Mouse (Mus musculus): ENCODE data around the gene H2-D1. TPM values are rescaled to one million over a fixed set of nuclear protein-coding genes. Genes with fewer than 3 reads are reported as not detected.

Gene H2-D1
- total and polyA plus RNA-seq, 2 experiments, result 506 to 676 TPM

- no peak for DNase-seq (ENCODE audit: extremely low read depth, low read depth, low spot score)
- no peak overlapping the region for H3K4me3 ChIP-seq (ENCODE audit: insufficient read depth, low read depth, low read length)
- H3K36me3 ChIP-seq (ENCODE audit: control insufficient read depth, insufficient read depth, low read length), result peaks cover 37% of the 10 kb centered on the region
- TF ChIP-seq CTCF (IDR thresholded peaks at IDR 0.05; ENCODE audit: low read depth, low read length), result no peak
- no peak for TF ChIP-seq POLR2A (IDR thresholded peaks at IDR 0.05; ENCODE audit: extremely low read depth, insufficient read depth, low read length)
- WGBS, result 83% methylated on average over 5 of the region's 5 CpGs
- H3K27ac ChIP-seq (replicated peaks; ENCODE audit: insufficient read depth, low read depth, low read length), result no peak overlapping the region
- no peaks in the 10 kb centered on the region for H3K79me2 ChIP-seq (ENCODE audit: control insufficient read depth, insufficient read depth, low read length)
- no peak overlapping the region for H3K9ac ChIP-seq (ENCODE audit: low read depth, low read length)
- H3K27me3 ChIP-seq (ENCODE audit: control insufficient read depth, insufficient read depth, low read length), result no peaks in the 10 kb centered on the region
- no peaks in the 10 kb centered on the region for H3K4me1 ChIP-seq (ENCODE audit: control insufficient read depth, insufficient read depth, low read length)
These were observed 10.5 kb upstream of the H2-D1 start for GRCm38 (mm10) chr17:35251981-35252380.

DNA sequence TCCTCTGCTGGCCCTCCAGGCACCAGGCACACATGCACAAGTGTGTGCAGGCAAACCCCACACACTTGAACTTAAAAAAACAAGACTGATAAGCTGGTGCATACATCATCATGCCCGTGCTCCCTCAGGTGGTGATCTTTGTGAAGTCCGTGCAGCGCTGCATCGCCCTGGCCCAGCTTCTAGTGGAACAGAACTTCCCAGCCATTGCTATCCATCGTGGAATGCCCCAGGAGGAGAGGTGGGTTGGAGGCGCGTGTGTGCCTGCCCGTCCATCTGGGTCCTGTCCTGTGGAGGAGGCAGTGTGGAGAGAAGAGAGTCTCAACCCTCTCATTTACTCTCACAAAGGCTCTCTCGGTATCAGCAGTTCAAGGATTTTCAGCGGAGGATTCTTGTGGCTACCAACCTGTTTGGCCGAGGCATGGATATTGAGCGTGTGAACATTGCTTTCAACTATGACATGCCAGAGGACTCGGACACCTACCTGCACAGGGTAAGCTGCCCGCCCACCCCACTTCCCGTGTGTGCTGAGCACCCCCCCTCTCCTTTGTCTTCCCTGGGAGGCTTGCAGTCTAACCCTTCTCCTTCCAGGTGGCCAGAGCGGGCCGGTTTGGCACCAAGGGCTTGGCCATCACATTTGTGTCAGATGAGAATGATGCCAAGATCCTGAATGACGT lies 9.8 kb upstream of the H2-D1 start:
- H3K79me2 ChIP-seq (ENCODE audit: control insufficient read depth, insufficient read depth, low read length), result no peaks in the 10 kb centered on the region

GRCm38 (mm10) chr17:35253293-35254093 lies 9.0 kb upstream of the H2-D1 start:
- Histone ChIP-seq H3K4me3 (ENCODE audit: insufficient read depth, low read depth, low read length) (no peak overlapping the region), H3K4me1 (ENCODE audit: control insufficient read depth, insufficient read depth, low read length) (no peaks in the 10 kb centered on the region), H3K27ac (replicated peaks; ENCODE audit: insufficient read depth, low read depth, low read length) (no peak overlapping the region), H3K27me3 (ENCODE audit: control insufficient read depth, insufficient read depth, low read length) (no peaks in the 10 kb centered on the region), H3K79me2 (ENCODE audit: control insufficient read depth, insufficient read depth, low read length) (no peaks in the 10 kb centered on the region), H3K9ac (ENCODE audit: low read depth, low read length) (no peak overlapping the region), H3K36me3 (ENCODE audit: control insufficient read depth, insufficient read depth, low read length) (peaks cover 25% of the 10 kb centered on the region; the same call in 1 of the 2 replicates)
- DNase-seq (ENCODE audit: extremely low read depth, low read depth, low spot score), result no peak
- 83% methylated on average over 32 of the region's 32 CpGs for WGBS
- no peak for TF ChIP-seq CTCF (IDR thresholded peaks at IDR 0.05; ENCODE audit: low read depth, low read length)
- TF ChIP-seq POLR2A (IDR thresholded peaks at IDR 0.05; ENCODE audit: extremely low read depth, insufficient read depth, low read length), result no peak

More for the DNA sequence above, 9.8 kb upstream of the H2-D1 start:
- Histone ChIP-seq H3K4me3 (ENCODE audit: insufficient read depth, low read depth, low read length) (no peak overlapping the region), H3K27ac (replicated peaks; ENCODE audit: insufficient read depth, low read depth, low read length) (no peak overlapping the region), H3K9ac (ENCODE audit: low read depth, low read length) (no peak overlapping the region), H3K36me3 (ENCODE audit: control insufficient read depth, insufficient read depth, low read length) (peaks cover 30% of the 10 kb centered on the region), H3K27me3 (ENCODE audit: control insufficient read depth, insufficient read depth, low read length) (no peaks in the 10 kb centered on the region), H3K4me1 (ENCODE audit: control insufficient read depth, insufficient read depth, low read length) (no peaks in the 10 kb centered on the region)
- TF ChIP-seq CTCF (IDR thresholded peaks at IDR 0.05; ENCODE audit: low read depth, low read length), result no peak
- no peak for TF ChIP-seq POLR2A (IDR thresholded peaks at IDR 0.05; ENCODE audit: extremely low read depth, insufficient read depth, low read length)
- WGBS, result 83% methylated on average over 18 of the region's 18 CpGs
- DNase-seq (ENCODE audit: extremely low read depth, low read depth, low spot score), result no peak

- DNase-seq (ENCODE audit: extremely low read depth, low read depth, low spot score), result peak; percentile 36
These were observed 8.1 kb upstream of the H2-D1 start for GRCm38 (mm10) chr17:35254241-35255098.

DNA sequence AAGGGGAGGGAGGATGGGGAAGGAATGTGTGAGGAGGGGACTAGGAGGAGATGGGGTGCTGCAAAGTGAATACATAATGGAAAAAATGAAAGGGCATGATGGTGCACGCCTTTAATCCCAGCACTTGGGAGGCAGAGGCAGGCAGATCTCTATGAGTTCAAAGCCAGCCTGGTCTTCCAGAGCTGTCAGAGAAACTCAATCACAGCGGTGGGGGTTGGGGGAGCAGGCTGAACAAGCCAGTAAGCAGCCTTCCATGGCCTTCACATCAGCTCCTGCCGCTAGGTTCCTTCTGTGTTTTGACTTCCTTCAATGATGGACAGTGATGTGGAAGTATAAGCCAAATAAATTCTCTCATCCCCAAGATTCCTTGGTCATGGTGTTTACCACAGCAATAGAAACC lies 7.2 kb upstream of the H2-D1 start:
- Histone ChIP-seq H3K27me3 (ENCODE audit: control insufficient read depth, insufficient read depth, low read length) (no peaks in the 10 kb centered on the region), H3K27ac (replicated peaks; ENCODE audit: insufficient read depth, low read depth, low read length) (no peak overlapping the region), H3K79me2 (ENCODE audit: control insufficient read depth, insufficient read depth, low read length) (no peaks in the 10 kb centered on the region), H3K9ac (ENCODE audit: low read depth, low read length) (no peak overlapping the region), H3K4me1 (ENCODE audit: control insufficient read depth, insufficient read depth, low read length) (no peaks in the 10 kb centered on the region), H3K4me3 (ENCODE audit: insufficient read depth, low read depth, low read length) (no peak overlapping the region), H3K36me3 (ENCODE audit: control insufficient read depth, insufficient read depth, low read length) (peaks cover 11% of the 10 kb centered on the region; the same call in 1 of the 2 replicates)
- 61% methylated on average over 3 of the region's 3 CpGs for WGBS
- DNase-seq (ENCODE audit: extremely low read depth, low read depth, low spot score), result no peak
- TF ChIP-seq CTCF (IDR thresholded peaks at IDR 0.05; ENCODE audit: low read depth, low read length), result no peak
- TF ChIP-seq POLR2A (IDR thresholded peaks at IDR 0.05; ENCODE audit: extremely low read depth, insufficient read depth, low read length), result no peak

More at GRCm38 (mm10) chr17:35254241-35255098, 8.1 kb upstream of the H2-D1 start:
- Histone ChIP-seq H3K79me2 (ENCODE audit: control insufficient read depth, insufficient read depth, low read length) (no peaks in the 10 kb centered on the region), H3K36me3 (ENCODE audit: control insufficient read depth, insufficient read depth, low read length) (peaks cover 17% of the 10 kb centered on the region; the same call in 1 of the 2 replicates), H3K27ac (replicated peaks; ENCODE audit: insufficient read depth, low read depth, low read length) (no peak overlapping the region), H3K27me3 (ENCODE audit: control insufficient read depth, insufficient read depth, low read length) (no peaks in the 10 kb centered on the region), H3K4me3 (ENCODE audit: insufficient read depth, low read depth, low read length) (no peak overlapping the region), H3K9ac (ENCODE audit: low read depth, low read length) (no peak overlapping the region), H3K4me1 (ENCODE audit: control insufficient read depth, insufficient read depth, low read length) (no peaks in the 10 kb centered on the region)
- TF ChIP-seq CTCF (IDR thresholded peaks at IDR 0.05; ENCODE audit: low read depth, low read length) (peak; percentile 91), POLR2A (IDR thresholded peaks at IDR 0.05; ENCODE audit: extremely low read depth, insufficient read depth, low read length) (no peak)
- WGBS, result 68% methylated on average over 11 of the region's 11 CpGs

All from liver, adult 2 months (tissue).